Mouse (Mus musculus) lung, adult 10 weeks (tissue): ENCODE measurements around the gene Hsd17b13. TPM values are rescaled to one million over a fixed set of nuclear protein-coding genes. Genes with fewer than 3 reads are reported as not detected.

Source experiments
- polyA plus RNA-seq: library from polyadenylated mRNA; stranded (reverse); fragments of 350-450 nt; fragmentation: Illumina TruSeq; extraction: RNeasy Lipid Tissue Mini Kit (QIAGEN cat#74804); gene quantifications from one replicate; pipeline ENCODE4 v1.2.3, GENCODE M21; 2014; ENCODE audit warnings: low read depth, low replicate concordance; ENCODE audit not compliant: insufficient read depth

Hsd17b13 gene
- polyA plus RNA-seq = not detected

DNA sequence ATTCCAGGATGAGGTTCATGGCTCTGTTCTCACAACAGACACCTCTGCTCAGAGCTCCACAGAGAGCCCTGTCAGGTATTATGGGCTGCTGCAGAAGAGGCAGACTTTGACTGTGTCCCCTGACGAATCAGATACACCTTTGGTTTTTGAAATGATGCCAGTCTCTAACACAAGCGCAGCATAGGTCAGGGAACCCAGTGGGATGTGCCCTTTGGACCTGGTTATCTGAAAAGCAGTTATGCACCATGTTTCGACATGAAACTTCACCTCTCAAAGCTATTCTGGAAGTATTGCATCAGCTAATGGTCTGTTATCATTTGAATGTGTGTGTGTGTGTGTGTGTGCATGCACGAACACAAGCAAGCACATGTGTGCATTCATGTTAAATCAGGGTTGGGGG, at the start of gene Hsd17b13:
Gene Hsd17b13, minus strand, starts transcription at position 114 of the 400 bp plus-strand sequence.

DNA sequence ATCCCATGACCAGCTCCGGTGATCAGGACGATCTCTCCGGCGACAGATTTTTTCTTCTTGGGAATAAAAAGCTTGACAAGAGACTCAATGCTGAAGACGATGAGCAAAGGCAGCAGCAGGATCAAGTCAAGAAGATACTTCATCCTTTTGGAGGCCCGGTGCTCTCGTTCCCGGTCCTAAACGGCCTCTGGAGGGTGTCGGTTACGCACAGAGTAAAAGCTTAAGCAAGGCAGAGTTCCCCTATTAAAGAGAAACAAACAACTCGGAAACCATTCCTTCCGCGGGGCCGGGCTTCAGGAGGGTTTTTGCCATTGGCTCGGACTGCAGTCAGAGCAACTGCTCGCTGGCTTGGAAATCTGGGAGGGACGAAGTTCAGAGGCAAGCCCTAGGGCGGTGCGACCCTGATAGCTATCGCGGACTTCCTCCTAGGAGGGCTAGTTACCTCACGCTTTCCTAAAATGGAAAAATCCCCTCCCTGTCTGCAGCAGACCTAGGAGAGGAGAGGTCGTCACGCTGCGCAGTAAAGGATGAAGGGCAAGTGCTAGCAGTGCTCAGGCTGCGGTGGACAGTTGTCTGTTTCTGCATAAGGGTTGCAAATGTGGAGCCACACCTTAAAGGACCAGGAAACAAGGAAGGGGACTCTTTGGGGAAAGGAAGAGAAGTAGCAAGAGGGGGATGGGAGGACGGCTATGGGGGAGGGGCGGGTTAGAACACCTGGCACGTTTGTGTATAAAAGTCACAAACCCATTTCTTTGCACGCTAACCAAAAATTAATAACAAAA, 44.6 kb upstream of the Hsd17b13 start, which contains the start of gene Hsd17b11:
Gene Hsd17b11, minus strand, starts transcription at position 323 of the 782 bp plus-strand sequence.

DNA sequence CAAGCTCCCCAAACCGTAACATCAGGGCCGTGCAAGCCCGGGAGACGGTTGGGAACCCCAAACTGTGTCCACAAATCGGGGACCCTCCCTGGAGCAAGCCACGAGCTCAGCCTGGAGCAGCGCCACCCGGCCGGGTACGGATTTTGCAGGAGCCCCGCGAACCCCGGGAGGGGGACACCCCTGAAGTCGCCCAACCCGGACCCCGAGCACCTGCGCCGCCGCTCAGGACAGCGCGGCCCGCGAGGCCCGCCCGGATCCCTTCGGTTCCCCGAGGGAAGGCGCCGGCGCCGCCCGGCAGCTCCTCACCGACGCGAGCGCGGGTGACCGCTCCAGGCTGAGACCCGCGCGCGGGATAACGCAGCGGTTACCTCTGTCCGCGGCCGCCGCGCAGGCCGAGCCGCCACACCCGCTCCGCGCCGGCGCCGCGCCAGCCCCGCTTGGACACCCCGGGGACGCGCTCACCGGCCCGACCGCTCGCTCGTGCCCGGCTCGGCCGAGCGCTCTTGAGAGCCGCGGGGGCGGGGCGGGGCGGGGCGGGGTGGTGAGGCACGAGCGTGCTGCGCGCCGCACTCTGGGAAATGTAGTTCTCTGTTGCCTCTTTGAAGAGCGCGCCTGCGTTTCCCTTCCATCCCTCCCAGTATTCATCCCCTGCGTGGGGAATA, 66.3 kb downstream of the Hsd17b13 start, which contains the start of gene Klhl8:
Gene Klhl8, minus strand, starts transcription at position 512 of the 662 bp plus-strand sequence.

Other genes starting within 250 kb of the Hsd17b13 start
- 4.9 TPM for gene Klhl8, start 66.2 kb downstream of the Hsd17b13 start, polyA plus RNA-seq
- gene Hsd17b11, start 44.5 kb upstream of the Hsd17b13 start, polyA plus RNA-seq = 108 TPM
- gene Nudt9, start 68.9 kb upstream of the Hsd17b13 start, polyA plus RNA-seq = 51.2 TPM
- not detected for gene Gm17660, start 100.2 kb upstream of the Hsd17b13 start, polyA plus RNA-seq
- gene Sparcl1, start 136.3 kb upstream of the Hsd17b13 start, polyA plus RNA-seq = 346 TPM
- gene Dspp, start 193.3 kb upstream of the Hsd17b13 start, polyA plus RNA-seq = not detected
- gene Dmp1, start 225.2 kb upstream of the Hsd17b13 start, polyA plus RNA-seq = not detected